Mouse (Mus musculus) layer of hippocampus, adult 9-10 months (tissue): Measurements from ENCODE around the gene Terf2.
"Not testable (repeated sequence)": the region's sequence is repeated elsewhere in the genome, so short reads cannot be mapped to it uniquely, and the experiment has no call there.

Source experiments
- DNase-seq: peaks from one replicate; pipeline ENCODE4 v3.0.0; 2022; ENCODE audit warnings: low spot score

Terf2 gene

GRCm38 (mm10) chr8:107114150-107115007 is 18.0 kb upstream of the Terf2 start:
- no peak for DNase-seq

DNA sequence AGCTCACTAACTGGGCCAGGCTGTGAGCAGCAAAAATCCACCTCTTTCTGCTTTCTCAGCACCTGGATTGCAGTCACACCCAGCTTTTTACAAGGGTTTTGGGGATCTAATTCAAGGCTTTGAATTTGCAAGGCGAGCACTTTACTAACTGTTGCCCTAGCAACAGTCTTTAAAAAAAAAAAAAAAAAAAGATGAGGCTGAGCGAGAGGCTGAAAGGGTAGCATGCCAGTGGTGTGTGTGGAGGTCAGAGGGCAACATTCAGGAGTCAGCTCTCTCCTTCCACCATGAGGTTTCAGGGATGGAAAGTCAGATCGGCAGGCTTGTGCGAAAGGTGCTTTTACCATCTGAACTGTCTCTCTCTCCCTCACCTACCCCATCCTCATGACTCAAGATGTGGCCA is 16.9 kb upstream of the Terf2 start:
- no peak for DNase-seq

DNA sequence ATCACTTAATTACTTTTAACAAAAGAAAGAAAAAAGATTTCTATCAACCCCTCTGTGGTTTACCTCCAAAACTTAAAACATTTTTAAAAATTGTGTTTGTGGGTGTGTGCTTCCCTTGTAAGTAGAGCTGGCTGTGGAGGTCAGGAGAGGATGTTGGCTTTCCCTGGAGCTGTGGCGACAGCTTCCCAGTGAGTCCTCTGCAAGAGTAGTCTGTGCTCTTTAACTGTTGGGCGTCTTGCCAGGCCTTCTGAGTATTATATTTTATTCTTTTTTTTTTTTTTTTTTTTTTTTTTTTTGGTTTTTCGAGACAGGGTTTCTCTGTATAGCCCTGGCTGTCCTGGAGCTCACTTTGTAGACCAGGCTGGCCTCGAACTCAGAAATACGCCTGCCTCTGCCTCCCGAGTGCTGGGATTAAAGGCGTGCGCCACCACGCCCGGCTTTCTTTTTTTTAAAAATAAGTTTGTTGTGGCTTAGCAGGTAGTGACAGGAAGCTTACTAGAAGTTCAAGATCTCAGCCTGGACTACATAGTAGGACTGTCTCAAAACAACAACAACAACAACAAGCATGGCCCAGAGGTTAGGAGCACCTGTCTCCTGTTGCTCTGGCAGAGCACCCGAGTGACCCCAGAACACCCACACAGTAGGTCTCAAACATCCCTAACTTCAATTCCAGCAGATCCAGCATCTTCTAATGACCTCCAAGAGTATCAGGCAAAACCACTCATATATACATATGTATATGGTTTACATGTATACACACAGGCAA is 15.2 kb upstream of the Terf2 start:
- no peak for DNase-seq

- DNase-seq: no peak
Measured at GRCm38 (mm10) chr8:107110629-107111330, 14.4 kb upstream of the Terf2 start.

DNA sequence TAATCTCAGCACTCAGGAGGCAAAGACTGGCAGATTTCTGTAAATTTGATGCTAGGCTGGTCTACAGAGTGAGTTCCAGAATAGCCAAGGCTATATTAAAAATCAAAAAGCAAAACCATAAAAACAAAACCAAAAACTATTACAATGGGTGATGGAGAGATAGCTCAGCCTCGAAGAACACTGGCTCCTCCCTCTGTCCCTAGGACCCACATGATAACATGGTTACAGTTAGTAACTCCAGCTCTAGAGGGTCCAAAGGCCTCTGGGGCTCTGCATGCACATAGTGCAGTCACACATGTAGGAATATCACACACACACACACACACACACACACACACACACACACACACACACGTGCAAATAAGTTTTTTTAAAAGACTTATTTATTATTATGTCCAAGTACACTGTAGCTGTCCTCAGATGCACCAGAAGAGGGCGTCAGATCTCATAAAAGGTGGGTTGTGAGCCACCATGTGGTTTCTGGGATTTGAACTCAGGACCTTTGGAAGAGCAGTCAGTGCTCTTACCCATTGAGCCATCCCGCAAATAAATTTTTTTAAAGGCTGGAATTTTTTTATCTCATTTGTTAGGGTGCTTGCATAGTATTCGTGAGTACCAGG is 13.6 kb upstream of the Terf2 start:
- no peak for DNase-seq

DNA sequence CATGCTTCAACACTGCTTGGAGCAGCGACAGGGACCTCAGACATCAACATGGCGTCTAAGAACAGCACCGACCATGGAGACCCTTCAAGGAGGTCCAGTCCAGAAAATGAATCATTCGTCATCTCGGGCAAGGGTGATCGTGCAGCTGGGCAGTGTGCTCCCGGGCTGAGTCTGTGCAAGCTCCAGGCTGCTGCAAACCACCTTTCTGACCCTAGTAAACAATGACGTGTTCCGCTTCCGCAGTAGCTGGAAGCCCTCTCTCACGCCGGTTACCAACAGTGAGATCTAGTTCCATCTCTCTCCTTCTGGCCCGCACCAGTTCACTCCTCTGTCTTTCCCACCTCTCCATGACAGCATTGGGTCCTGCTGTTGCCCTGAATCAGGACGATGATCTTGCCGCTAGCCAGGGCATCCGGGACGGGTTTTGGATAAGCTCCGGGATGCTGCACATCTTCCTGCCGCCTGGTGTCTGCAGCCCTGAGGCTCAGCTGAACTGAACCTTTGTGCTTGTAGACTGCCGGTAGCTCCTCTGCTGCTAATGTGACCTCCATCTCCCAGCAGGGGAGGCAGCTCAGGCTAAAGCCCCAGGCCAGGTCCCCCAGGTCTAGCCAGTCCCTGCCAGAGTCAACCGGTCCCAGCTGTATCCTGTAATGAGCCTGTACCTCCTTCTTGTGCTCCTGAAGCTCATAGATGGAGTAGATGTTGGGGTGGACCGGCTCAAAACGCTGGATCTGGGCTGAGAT is 12.8 kb upstream of the Terf2 start:
- no peak for DNase-seq

DNA sequence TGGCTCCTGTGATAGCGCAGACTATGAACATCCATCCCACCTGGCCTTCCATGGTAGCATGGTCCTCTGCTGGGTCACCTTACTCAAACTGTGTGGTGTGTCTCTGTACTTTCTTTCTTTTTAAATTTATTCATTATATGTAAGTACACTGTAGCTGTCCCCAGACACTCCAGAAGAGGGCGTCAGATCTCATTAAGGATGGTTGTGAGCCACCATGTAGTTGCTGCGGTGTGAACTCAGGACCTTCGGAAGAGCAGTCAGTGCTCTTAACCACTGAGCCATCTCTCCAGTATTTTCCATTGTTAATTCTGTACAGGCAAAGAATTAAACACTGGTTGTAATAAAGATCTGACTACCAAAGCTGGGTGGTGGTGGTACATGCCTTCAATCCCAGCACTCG is 11.7 kb upstream of the Terf2 start:
- not testable (repeated sequence) for DNase-seq

DNA sequence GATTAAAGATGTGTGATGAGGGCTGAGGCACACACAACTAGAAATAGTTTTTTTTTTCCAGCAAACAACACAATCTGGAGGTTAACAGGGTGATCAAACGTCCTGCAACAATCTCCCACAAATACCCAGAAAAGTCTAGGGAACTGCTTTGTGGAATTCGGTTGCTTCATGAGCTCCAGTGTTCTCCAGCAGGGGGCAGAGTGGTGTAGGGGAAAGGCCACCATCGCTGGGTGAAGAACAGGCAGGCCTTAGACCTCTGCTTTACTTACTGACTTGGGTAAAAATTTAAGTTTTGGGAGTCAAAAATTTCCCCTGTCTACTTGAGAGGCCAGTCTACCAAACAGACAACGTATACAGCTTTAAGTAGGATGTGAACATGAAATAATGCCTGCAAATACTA is 8.2 kb upstream of the Terf2 start:
- DNase-seq: peak; percentile 36

DNA sequence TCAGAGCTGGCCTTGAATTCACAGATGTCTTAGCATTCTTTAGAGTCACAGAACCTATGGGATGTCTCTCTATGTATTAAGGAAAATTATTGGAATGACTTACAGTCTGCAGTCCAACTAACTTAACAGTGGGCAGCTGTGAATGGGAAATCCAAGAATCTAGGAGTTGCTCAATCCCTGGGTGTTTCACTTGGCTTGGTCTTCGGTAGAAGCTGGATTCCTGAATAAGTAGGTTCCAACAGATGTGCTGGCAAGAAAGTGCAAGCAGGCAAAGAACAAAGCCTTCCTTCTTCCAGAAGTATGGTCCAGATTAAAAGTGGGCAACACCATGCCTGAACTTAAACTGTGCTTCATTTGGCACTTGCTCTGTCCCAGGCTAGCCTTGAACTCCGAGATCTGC is 4.3 kb upstream of the Terf2 start:
- DNase-seq: no peak

DNA sequence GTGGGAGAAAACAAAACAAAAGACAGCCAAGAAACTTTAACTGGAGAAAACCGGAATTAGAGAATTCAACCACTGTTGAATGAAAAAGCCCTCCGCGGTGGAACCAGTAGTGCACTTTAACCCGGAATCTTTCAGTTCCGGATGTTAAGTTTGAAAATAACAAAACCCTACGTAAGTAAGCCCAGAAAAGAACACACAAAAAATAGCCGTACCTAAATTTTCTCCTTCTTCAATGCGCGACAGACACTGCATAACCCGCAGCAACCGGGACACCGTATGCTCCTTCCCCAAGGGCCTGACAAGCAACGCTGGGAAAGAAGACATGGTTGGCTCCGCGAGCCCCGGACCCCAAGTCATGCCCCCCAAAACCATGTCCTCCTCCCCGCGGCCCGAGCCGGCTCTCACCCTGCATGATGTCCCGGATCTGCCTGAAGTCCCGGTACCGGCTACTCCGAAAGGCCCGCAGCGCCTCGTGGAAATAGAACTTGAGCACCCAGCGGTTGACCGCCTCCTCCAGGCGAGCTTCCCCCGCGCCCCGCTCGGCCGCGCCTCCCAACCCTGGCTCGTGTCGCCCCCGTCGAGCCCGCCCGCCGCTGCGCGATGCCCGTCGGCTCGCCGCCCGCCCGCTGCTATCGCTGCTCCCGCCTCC is 506 bp downstream of the Terf2 start:
- no peak for DNase-seq

GRCm38 (mm10) chr8:107090531-107090930 is 5.8 kb downstream of the Terf2 start:
- DNase-seq: no peak

DNA sequence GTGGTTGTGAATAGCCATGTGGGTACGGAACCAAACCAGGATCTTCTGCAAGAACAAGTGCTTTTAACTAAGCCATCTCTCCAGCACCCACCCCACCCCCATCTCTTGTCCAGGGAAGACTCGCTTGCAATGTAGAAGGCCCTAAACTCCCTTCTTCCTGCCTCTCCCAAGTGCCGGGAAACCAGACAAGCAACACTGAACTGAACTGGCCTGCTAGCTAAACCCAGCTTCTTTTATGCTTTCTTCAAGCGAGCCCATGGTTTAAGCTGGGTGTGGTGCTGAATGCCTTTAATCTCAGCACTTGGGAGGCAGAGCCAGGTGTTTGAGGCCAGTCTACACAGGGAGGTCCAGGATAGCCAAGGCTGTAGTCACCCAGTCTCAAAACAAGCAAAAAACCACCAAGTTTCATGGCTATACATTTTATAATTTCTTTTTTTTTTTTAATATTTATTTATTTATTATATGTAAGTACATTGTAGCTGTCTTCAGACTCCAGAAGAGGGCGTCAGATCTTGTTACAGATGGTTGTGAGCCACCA is 7.8 kb downstream of the Terf2 start:
- no peak for DNase-seq

DNA sequence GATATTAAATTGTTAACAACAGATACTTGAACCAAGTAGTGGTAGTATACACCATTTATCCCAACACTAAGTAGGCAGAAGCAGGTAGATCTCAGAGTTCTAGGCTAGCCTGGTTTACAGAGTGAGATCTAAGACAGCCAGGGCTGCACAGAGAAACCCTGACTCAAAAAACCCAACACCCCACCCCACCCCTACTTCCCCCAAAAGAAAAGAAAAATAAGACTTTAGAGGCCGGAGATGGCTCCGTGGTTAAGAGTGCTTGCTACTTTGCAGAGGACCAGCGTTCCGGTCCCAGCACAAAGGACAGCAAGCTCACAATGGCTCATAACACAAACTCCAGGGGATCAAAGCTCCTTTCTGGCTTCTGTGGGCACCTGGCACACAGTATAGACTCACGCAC is 10.3 kb downstream of the Terf2 start:
- DNase-seq: no peak

- no peak for DNase-seq
Measured at GRCm38 (mm10) chr8:107085358-107085757, 11.0 kb downstream of the Terf2 start.

GRCm38 (mm10) chr8:107076239-107076888 is 20.0 kb downstream of the Terf2 start:
- no peak for DNase-seq

GRCm38 (mm10) chr8:107074128-107074527 is 22.2 kb downstream of the Terf2 start:
- no peak for DNase-seq

GRCm38 (mm10) chr8:107073706-107074105 is 22.6 kb downstream of the Terf2 start:
- no peak for DNase-seq

- DNase-seq: no peak
Measured at GRCm38 (mm10) chr8:107065511-107066496, 30.5 kb downstream of the Terf2 start, which contains the start of gene Tmed6. Gene Tmed6, minus strand, starts transcription at chr8:107065644.

DNA sequence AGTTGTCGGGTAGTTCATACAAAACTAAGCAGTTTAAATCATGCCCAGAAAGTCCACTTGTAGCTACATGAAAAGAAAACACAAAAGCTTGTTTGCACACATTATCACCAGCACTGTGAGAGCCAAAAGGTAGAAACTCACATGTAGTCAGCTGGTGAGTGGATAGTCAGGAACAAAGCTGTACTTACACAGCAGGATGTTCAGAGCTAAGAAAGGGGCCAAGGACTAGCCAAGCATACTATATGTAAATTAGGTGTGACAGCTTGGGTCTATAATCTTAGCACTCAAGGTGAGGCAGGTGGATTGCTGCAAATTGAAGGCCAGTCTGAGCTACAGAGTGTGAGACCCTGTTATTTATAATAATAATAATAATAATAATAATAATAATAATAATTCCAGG is 33.7 kb downstream of the Terf2 start:
- DNase-seq: no peak
